Mouse (Mus musculus): ENCODE measurements at regions not wholly inside any gene's neighbourhood (a gene's known extent, or its start where the extent isn't known, plus 50 kb on each side); places are given as distances from the start of the nearest gene placed in this dataset.
A peak's percentile ranks its signal among the peaks of the same experiment; 100 is the strongest.

- Histone ChIP-seq H3K27me3 (no peaks in the 10 kb centered on the region), H3K4me2 (no peak overlapping the region), H3K4me1 (no peaks in the 10 kb centered on the region), H3K9me3 (no peaks in the 10 kb centered on the region), H3K4me3 (no peak overlapping the region), H3K27ac (no peak overlapping the region), H3K36me3 (no peaks in the 10 kb centered on the region), H3K9ac (no peak overlapping the region)
- 48% methylated on average over 3 of the region's 3 CpGs for WGBS
- no peak for ATAC-seq (ENCODE audit: borderline replicate concordance, extremely low read depth, low FRiP score, low TSS enrichment)
Measured at GRCm38 (mm10) chr10:99893999-99894398, 121.4 kb upstream of the Kitl start.

- Histone ChIP-seq H3K36me3 (no peaks in the 10 kb centered on the region), H3K27me3 (no peaks in the 10 kb centered on the region), H3K4me3 (no peak overlapping the region), H3K27ac (no peak overlapping the region), H3K9ac (no peak overlapping the region), H3K4me1 (no peaks in the 10 kb centered on the region), H3K9me3 (no peaks in the 10 kb centered on the region), H3K4me2 (no peak overlapping the region)
- 89% methylated on average over 3 of the region's 3 CpGs for WGBS
- ATAC-seq (ENCODE audit: borderline replicate concordance, extremely low read depth, low FRiP score, low TSS enrichment), result no peak
Measured at GRCm38 (mm10) chr10:99891899-99892298, 123.5 kb upstream of the Kitl start.

- H3K9ac ChIP-seq, result no peak overlapping the region
- no peaks in the 10 kb centered on the region for H3K4me1 ChIP-seq
- no peaks in the 10 kb centered on the region for H3K27me3 ChIP-seq
- H3K36me3 ChIP-seq, result no peaks in the 10 kb centered on the region
- ATAC-seq (ENCODE audit: borderline replicate concordance, extremely low read depth, low FRiP score, low TSS enrichment), result no peak
- no peaks in the 10 kb centered on the region for H3K9me3 ChIP-seq
- 54% methylated on average over 2 of the region's 2 CpGs for WGBS
- H3K27ac ChIP-seq, result no peak overlapping the region
- no peak overlapping the region for H3K4me3 ChIP-seq
- no peak overlapping the region for H3K4me2 ChIP-seq
Measured at GRCm38 (mm10) chr10:99881901-99882300, 122.4 kb upstream of the Csl start.

GRCm38 (mm10) chr10:99879362-99879761, 119.9 kb upstream of the Csl start:
- no peaks in the 10 kb centered on the region for H3K27me3 ChIP-seq
- ATAC-seq (ENCODE audit: borderline replicate concordance, extremely low read depth, low FRiP score, low TSS enrichment), result no peak
- 77% methylated on average over 5 of the region's 5 CpGs for WGBS
- H3K9me3 ChIP-seq, result no peaks in the 10 kb centered on the region
- H3K9ac ChIP-seq, result no peak overlapping the region
- no peaks in the 10 kb centered on the region for H3K36me3 ChIP-seq
- no peaks in the 10 kb centered on the region for H3K4me1 ChIP-seq
- H3K4me2 ChIP-seq, result no peak overlapping the region
- H3K27ac ChIP-seq, result no peak overlapping the region
- no peak overlapping the region for H3K4me3 ChIP-seq

DNA sequence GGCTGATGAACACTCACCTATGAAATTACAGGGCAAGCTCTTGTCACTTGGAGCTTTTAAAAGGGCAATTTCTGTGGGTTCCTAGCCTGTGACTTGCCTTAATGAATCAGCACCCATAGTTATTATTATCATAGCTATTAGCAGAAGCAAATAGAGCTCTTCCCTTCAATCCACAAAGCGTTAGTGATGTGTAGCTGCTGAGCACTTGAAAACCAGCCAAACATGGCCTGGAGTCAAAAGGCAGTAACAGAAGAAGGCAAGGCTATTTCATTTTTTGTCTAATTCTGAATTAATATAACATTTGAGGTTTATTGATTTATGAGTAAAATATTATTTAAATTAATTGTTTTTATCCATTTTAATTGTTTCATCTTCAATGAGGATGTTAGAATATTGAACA, 105.3 kb upstream of the Csl start:
- 48% methylated on average over 1 of the region's 1 CpGs for WGBS
- Histone ChIP-seq H3K27ac (no peak overlapping the region), H3K4me2 (no peak overlapping the region), H3K4me3 (no peak overlapping the region), H3K9ac (no peak overlapping the region), H3K36me3 (no peaks in the 10 kb centered on the region), H3K9me3 (no peaks in the 10 kb centered on the region), H3K4me1 (no peaks in the 10 kb centered on the region), H3K27me3 (no peaks in the 10 kb centered on the region)
- no peak for ATAC-seq (ENCODE audit: borderline replicate concordance, extremely low read depth, low FRiP score, low TSS enrichment)

- Histone ChIP-seq H3K4me1 (no peaks in the 10 kb centered on the region), H3K27ac (no peak overlapping the region), H3K9me3 (no peaks in the 10 kb centered on the region), H3K36me3 (no peaks in the 10 kb centered on the region), H3K4me3 (no peak overlapping the region), H3K9ac (no peak overlapping the region), H3K27me3 (no peaks in the 10 kb centered on the region), H3K4me2 (no peak overlapping the region)
- WGBS, result 60% methylated on average over 10 of the region's 10 CpGs
- no peak for ATAC-seq (ENCODE audit: borderline replicate concordance, extremely low read depth, low FRiP score, low TSS enrichment)
Measured at GRCm38 (mm10) chr10:99860322-99861089, 101.0 kb upstream of the Csl start.

DNA sequence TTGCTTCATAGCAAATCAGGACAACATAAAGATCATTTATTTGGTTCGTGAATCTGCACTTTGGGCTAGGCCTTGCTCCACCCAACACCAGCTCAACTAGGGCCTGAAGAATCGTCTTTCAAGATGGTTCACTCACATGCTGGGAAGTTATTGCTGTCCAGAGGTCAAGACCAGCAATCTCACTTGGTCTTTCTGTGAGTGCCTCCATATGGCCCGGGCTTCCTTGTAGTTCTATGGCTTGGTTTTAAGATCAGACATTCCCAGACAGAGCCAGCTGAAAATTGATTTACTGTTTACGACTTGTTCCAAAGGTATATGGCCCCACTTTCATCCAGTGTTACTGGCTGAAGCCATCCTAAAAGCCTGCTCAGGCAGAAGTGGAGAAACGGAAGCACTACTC, 84.7 kb upstream of the Csl start:
- H3K9ac ChIP-seq, result no peak overlapping the region

DNA sequence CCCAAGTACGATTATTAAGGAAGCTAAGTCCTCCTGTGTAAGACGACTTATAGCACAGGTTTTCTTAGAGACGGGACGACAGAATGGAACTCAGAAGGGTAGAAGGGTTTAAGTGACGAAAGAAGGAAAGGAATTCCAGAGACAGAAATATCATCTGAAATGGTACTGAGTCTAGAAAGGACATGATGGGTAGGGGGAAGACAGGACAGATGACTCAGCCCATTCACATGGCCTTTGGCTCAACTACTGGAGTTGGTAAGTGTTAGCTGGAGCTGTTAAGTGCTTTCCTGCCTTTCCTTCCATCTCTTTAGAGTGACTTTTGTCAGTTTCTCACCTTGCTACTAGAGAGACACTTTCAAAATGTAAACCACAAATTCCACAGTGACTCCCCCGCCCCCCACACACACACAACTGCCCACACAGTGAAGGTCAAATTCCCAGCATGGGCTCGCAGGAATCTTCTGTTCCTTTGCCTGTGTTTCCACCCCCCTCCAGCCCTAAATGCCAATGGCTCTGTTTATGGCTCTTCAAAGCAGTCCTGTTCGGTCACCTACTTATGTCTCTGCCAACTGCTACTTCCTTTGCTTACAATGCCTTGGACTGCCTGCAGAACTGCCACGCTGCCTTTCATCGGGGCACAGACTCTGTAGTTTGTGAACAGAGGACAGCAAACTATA, 81.8 kb upstream of the Csl start:
- Histone ChIP-seq H3K9ac (no peak overlapping the region), H3K27ac (peak overlapping the region; percentile 11), H3K4me3 (no peak overlapping the region), H3K9me3 (no peaks in the 10 kb centered on the region), H3K4me1 (peaks cover 16% of the 10 kb centered on the region), H3K27me3 (no peaks in the 10 kb centered on the region), H3K36me3 (no peaks in the 10 kb centered on the region), H3K4me2 (no peak overlapping the region)
- peak; percentile 32; the same call in 1 of the 2 replicates for ATAC-seq (ENCODE audit: borderline replicate concordance, extremely low read depth, low FRiP score, low TSS enrichment)
- WGBS, result 47% methylated on average over 10 of the region's 10 CpGs

More for the DNA sequence above, 84.7 kb upstream of the Csl start:
- Histone ChIP-seq H3K9me3 (no peaks in the 10 kb centered on the region), H3K4me3 (no peak overlapping the region), H3K36me3 (no peaks in the 10 kb centered on the region), H3K4me2 (no peak overlapping the region), H3K27ac (no peak overlapping the region), H3K27me3 (no peaks in the 10 kb centered on the region), H3K4me1 (peaks cover 13% of the 10 kb centered on the region)
- WGBS, result 80% methylated on average over 5 of the region's 5 CpGs
- no peak for ATAC-seq (ENCODE audit: borderline replicate concordance, extremely low read depth, low FRiP score, low TSS enrichment)

- Histone ChIP-seq H3K27ac (peak overlapping the region; percentile 11), H3K9ac (no peak overlapping the region), H3K36me3 (no peaks in the 10 kb centered on the region), H3K4me1 (peaks cover 19% of the 10 kb centered on the region), H3K9me3 (no peaks in the 10 kb centered on the region), H3K27me3 (no peaks in the 10 kb centered on the region), H3K4me3 (no peak overlapping the region), H3K4me2 (no peak overlapping the region)
- WGBS, result 44% methylated on average over 10 of the region's 10 CpGs
- ATAC-seq (ENCODE audit: borderline replicate concordance, extremely low read depth, low FRiP score, low TSS enrichment), result peak; percentile 23; the same call in 1 of the 2 replicates
Measured at GRCm38 (mm10) chr10:99840179-99840876, 80.9 kb upstream of the Csl start.

- Histone ChIP-seq H3K4me3 (no peak overlapping the region), H3K27me3 (no peaks in the 10 kb centered on the region), H3K9me3 (no peaks in the 10 kb centered on the region), H3K4me1 (peaks cover 23% of the 10 kb centered on the region), H3K4me2 (no peak overlapping the region), H3K9ac (no peak overlapping the region), H3K27ac (no peak overlapping the region), H3K36me3 (no peaks in the 10 kb centered on the region)
- WGBS, result 65% methylated on average over 5 of the region's 5 CpGs
- ATAC-seq (ENCODE audit: borderline replicate concordance, extremely low read depth, low FRiP score, low TSS enrichment), result no peak
Measured at GRCm38 (mm10) chr10:99836835-99837412, 77.5 kb upstream of the Csl start.

DNA sequence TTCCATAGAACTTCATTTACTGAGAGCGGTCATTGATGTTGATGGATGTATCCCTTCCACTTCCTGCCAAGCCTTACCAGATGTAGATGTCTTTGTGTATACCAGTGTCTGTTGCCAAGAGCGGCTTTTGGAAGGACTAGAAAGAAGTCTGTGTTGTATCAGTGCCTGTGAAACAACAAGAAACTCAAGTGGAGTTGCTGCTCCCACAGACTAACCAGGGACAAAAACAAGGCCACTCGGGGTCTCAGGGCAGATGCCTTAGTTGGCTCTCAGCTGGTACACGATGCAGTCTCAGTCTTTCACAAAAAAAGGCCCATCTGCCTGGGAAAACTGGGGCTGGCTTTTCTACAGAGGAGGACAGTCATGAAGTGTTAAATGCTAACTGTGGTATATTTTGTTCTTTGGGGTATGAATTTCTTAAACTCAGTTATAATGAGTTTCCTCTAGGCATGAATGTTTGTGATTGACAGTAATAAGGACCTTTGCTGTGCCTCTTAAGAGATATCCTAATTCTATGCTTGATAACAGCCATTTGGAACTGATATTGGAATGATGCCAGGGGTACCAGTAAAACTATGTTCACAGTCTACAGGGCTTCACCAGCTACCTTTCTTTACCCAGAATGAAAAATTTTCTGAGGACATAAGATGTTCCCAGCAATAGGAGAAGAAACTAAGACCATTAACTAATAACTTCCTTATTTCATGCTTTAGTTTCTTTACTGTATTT, 75.6 kb upstream of the Csl start:
- H3K36me3 ChIP-seq, result no peaks in the 10 kb centered on the region
- H3K27me3 ChIP-seq, result no peaks in the 10 kb centered on the region
- H3K4me1 ChIP-seq, result peaks cover 10% of the 10 kb centered on the region; the same call in 1 of the 2 replicates
- ATAC-seq (ENCODE audit: borderline replicate concordance, extremely low read depth, low FRiP score, low TSS enrichment), result peak; percentile 87; the same call in 1 of the 2 replicates
- no peak overlapping the region for H3K4me2 ChIP-seq
- peak overlapping the region; percentile 77 for H3K27ac ChIP-seq
- H3K4me3 ChIP-seq, result no peak overlapping the region
- H3K9me3 ChIP-seq, result no peaks in the 10 kb centered on the region
- H3K9ac ChIP-seq, result no peak overlapping the region
- WGBS, result 42% methylated on average over 4 of the region's 4 CpGs
